Mouse (Mus musculus) c-Kit-positive CD71-negative TER-119-negative erythroid progenitor cells, embryonic 14.5 days (primary cell): ENCODE data around the gene Adam19.

Experiments
- DNase-seq: peaks from one replicate; pipeline ENCODE4 v3.0.0-alpha.2; 2013; ENCODE audit warnings: low read depth

Adam19 gene

GRCm38 (mm10) chr11:46073850-46074688, 18.3 kb downstream of the Adam19 start:
- no peak for DNase-seq

GRCm38 (mm10) chr11:46075507-46075906, 19.7 kb downstream of the Adam19 start:
- DNase-seq, result no peak

GRCm38 (mm10) chr11:46076442-46077158, 20.8 kb downstream of the Adam19 start:
- DNase-seq, result no peak

GRCm38 (mm10) chr11:46077304-46077703, 21.5 kb downstream of the Adam19 start:
- no peak for DNase-seq

GRCm38 (mm10) chr11:46077732-46078375, 22.1 kb downstream of the Adam19 start:
- no peak for DNase-seq

GRCm38 (mm10) chr11:46081075-46081474, 25.3 kb downstream of the Adam19 start:
- DNase-seq, result no peak

GRCm38 (mm10) chr11:46083405-46083804, 27.6 kb downstream of the Adam19 start:
- no peak for DNase-seq

- no peak for DNase-seq
Observed at GRCm38 (mm10) chr11:46083835-46084444, 28.1 kb downstream of the Adam19 start.

- no peak for DNase-seq
Observed at GRCm38 (mm10) chr11:46084568-46084967, 28.8 kb downstream of the Adam19 start.

- no peak for DNase-seq
Observed at GRCm38 (mm10) chr11:46085398-46086163, 29.8 kb downstream of the Adam19 start.

GRCm38 (mm10) chr11:46086446-46086845, 30.7 kb downstream of the Adam19 start:
- no peak for DNase-seq

GRCm38 (mm10) chr11:46089081-46089713, 33.4 kb downstream of the Adam19 start:
- no peak for DNase-seq

- no peak for DNase-seq
Observed at GRCm38 (mm10) chr11:46090036-46090725, 34.4 kb downstream of the Adam19 start.

GRCm38 (mm10) chr11:46090951-46091667, 35.3 kb downstream of the Adam19 start:
- DNase-seq, result no peak

GRCm38 (mm10) chr11:46092121-46092520, 36.3 kb downstream of the Adam19 start:
- no peak for DNase-seq

GRCm38 (mm10) chr11:46095477-46096264, 39.9 kb downstream of the Adam19 start:
- DNase-seq, result no peak

GRCm38 (mm10) chr11:46096265-46096649, 40.5 kb downstream of the Adam19 start:
- DNase-seq, result no peak

GRCm38 (mm10) chr11:46097062-46097461, 41.3 kb downstream of the Adam19 start:
- DNase-seq, result no peak

- no peak for DNase-seq
Observed at GRCm38 (mm10) chr11:46102107-46102506, 46.3 kb downstream of the Adam19 start.
